Mouse (Mus musculus) stomach, postnatal 0 days (tissue): ENCODE data around the gene Samd4. TPM values are rescaled to one million over a fixed set of nuclear protein-coding genes. Genes with fewer than 3 reads are reported as not detected.
A peak's percentile ranks its signal among the peaks of the same experiment; 100 is the strongest.

Experiments
- ATAC-seq: fragments of 200-750 bp; cut with Nextera tagmentation; 2 replicates; pipeline ENCODE4 v1.8.0; 2017; ENCODE audit not compliant: low FRiP score, low TSS enrichment
- DNase-seq: peaks from one replicate; pipeline ENCODE4 v3.0.0-alpha.2; 2016; ENCODE audit warnings: low spot score
- H3K27ac ChIP-seq: fragments of 300-500 bp; sonication (generic); replicated peaks from 2 replicates; pipeline ENCODE4 v1.5.1; 2014; ENCODE audit warnings: mild to moderate bottlenecking, control low read depth
- H3K27me3 ChIP-seq: fragments of 300-500 bp; sonication (generic); 2 replicates; pipeline ENCODE4 v1.6.1; 2014; ENCODE audit warnings: low read length; ENCODE audit not compliant: control insufficient read depth, insufficient read depth
- H3K36me3 ChIP-seq: fragments of 300-500 bp; sonication (generic); 2 replicates; pipeline ENCODE4 v1.6.1; 2014; ENCODE audit warnings: low read length, mixed read lengths; ENCODE audit not compliant: control insufficient read depth, insufficient read depth
- H3K4me1 ChIP-seq: fragments of 300-500 bp; sonication (generic); replicated peaks from 2 replicates; pipeline ENCODE4 v1.6.1; 2014; ENCODE audit warnings: antibody characterized with exemption; ENCODE audit not compliant: control insufficient read depth, insufficient read depth
- H3K4me2 ChIP-seq: fragments of 300-500 bp; sonication (generic); replicated peaks from 2 replicates; pipeline ENCODE4 v1.6.1; 2014; ENCODE audit warnings: low read depth, mild to moderate bottlenecking, control low read depth, moderate library complexity
- H3K4me3 ChIP-seq: fragments of 300-500 bp; sonication (generic); 2 replicates; pipeline ENCODE4 v1.5.1; 2014; ENCODE audit warnings: low read depth, low read length, control low read depth
- H3K9ac ChIP-seq: fragments of 300-500 bp; sonication (generic); 2 replicates; pipeline ENCODE4 v1.6.1; 2014; ENCODE audit warnings: mild to moderate bottlenecking, low read length, control low read depth, mixed read lengths
- H3K9me3 ChIP-seq: fragments of 300-500 bp; sonication (generic); 2 replicates; pipeline ENCODE4 v1.6.1; 2016; ENCODE audit warnings: low read length; ENCODE audit not compliant: control insufficient read depth
- CTCF ChIP-seq: IDR thresholded peaks from 2 replicates; pipeline ENCODE4 v1.5.1; 2016; ENCODE audit warnings: antibody characterized with exemption, low read depth, mild to moderate bottlenecking, moderate library complexity
- EP300 ChIP-seq: optimal IDR thresholded peaks from 2 replicates; pipeline ENCODE3; 2016; ENCODE audit warnings: antibody characterized with exemption
- WGBS: fragments of 180-500 bp; shearing (Covaris S2); extraction: QIAGEN DNeasy Blood & Tissue Kit; methylation state at CpG from one replicate; pipeline ENCODE4 v1.1.7; 2014; 5-methylcytosine and 5-hydroxymethylcytosine counted together
- polyA plus RNA-seq: library from polyadenylated mRNA; unstranded; fragments of >200 nt; fragmentation: Nextera tagmentation; extraction: Ambion mirVana; gene quantifications from 2 replicates; pipeline ENCODE4 v1.2.1, GENCODE M21; 2015

The Samd4 gene
- polyA plus RNA-seq, 1 experiment from 2014 or later: 4.1 TPM

- Histone ChIP-seq H3K27ac (peak overlapping the region; percentile 93), H3K4me3 (peak overlapping the region; percentile 67), H3K36me3 (no peaks in the 10 kb centered on the region), H3K9me3 (no peaks in the 10 kb centered on the region), H3K27me3 (no peaks in the 10 kb centered on the region), H3K4me2 (peak overlapping the region; percentile 97), H3K9ac (peak overlapping the region; percentile 74), H3K4me1 (0 out of 2 replicates have a peak, but pooled peaks cover 3% of the 10 kb centered on the region)
- 1% methylated on average over 27 of the region's 29 CpGs for WGBS
- TF ChIP-seq CTCF: no peak
- no peak for TF ChIP-seq EP300
- ATAC-seq (no peak), DNase-seq (peak; percentile 52)
Measured at GRCm38 (mm10) chr14:46883871-46884441, 1.3 kb downstream of the Samd4 start.

- under 1% methylated on average over 43 of the region's 52 CpGs for WGBS
- no peak for TF ChIP-seq EP300
- no peak for TF ChIP-seq CTCF
- H3K27ac ChIP-seq: peak overlapping the region; percentile 93
- H3K27me3 ChIP-seq: no peaks in the 10 kb centered on the region
- DNase-seq (peak; percentile 59), ATAC-seq (peak; percentile 21; the same call in 1 of the 2 replicates)
- peak overlapping the region; percentile 97 for H3K4me2 ChIP-seq
- H3K36me3 ChIP-seq: no peaks in the 10 kb centered on the region
- 0 out of 2 replicates have a peak, but pooled peaks cover 3% of the 10 kb centered on the region for H3K4me1 ChIP-seq
- H3K4me3 ChIP-seq: peak overlapping the region; percentile 67
- H3K9me3 ChIP-seq: no peaks in the 10 kb centered on the region
- peak overlapping the region; percentile 74 for H3K9ac ChIP-seq
Measured at GRCm38 (mm10) chr14:46884701-46885428, 2.2 kb downstream of the Samd4 start.

- Histone ChIP-seq H3K4me2 (peak overlapping the region; percentile 97), H3K27me3 (no peaks in the 10 kb centered on the region), H3K4me1 (0 out of 2 replicates have a peak, but pooled peaks cover 3% of the 10 kb centered on the region), H3K27ac (peak overlapping the region; percentile 93), H3K36me3 (no peaks in the 10 kb centered on the region), H3K9me3 (no peaks in the 10 kb centered on the region), H3K4me3 (peak overlapping the region; percentile 67), H3K9ac (peak overlapping the region; percentile 74)
- no peak for TF ChIP-seq EP300
- TF ChIP-seq CTCF: peak; percentile 29
- ATAC-seq (no peak), DNase-seq (no peak)
- 5% methylated on average over 7 of the region's 7 CpGs for WGBS
Measured at GRCm38 (mm10) chr14:46885429-46885755, 2.7 kb downstream of the Samd4 start.

GRCm38 (mm10) chr14:46885891-46886301 is 3.2 kb downstream of the Samd4 start:
- peak; percentile 61 for ATAC-seq
- Histone ChIP-seq H3K9ac (peak overlapping the region; percentile 74; the same call in 1 of the 2 replicates), H3K4me2 (peak overlapping the region; percentile 97), H3K27me3 (no peaks in the 10 kb centered on the region), H3K36me3 (no peaks in the 10 kb centered on the region), H3K4me3 (peak overlapping the region; percentile 67), H3K27ac (peak overlapping the region; percentile 93), H3K9me3 (no peaks in the 10 kb centered on the region), H3K4me1 (0 out of 2 replicates have a peak, but pooled peaks cover 3% of the 10 kb centered on the region)
- DNase-seq: peak; percentile 30
- WGBS: 23% methylated on average over 5 of the region's 5 CpGs
- no peak; the same call in 1 of the 2 replicates for TF ChIP-seq CTCF
- no peak for TF ChIP-seq EP300

GRCm38 (mm10) chr14:46889096-46889495 is 6.4 kb downstream of the Samd4 start:
- H3K4me2 ChIP-seq: no peak overlapping the region
- no peaks in the 10 kb centered on the region for H3K27me3 ChIP-seq
- no peak for ATAC-seq
- no peak for TF ChIP-seq CTCF
- no peak for TF ChIP-seq EP300
- DNase-seq: no peak
- H3K4me3 ChIP-seq: no peak overlapping the region
- 87% methylated on average over 4 of the region's 4 CpGs for WGBS
- H3K9ac ChIP-seq: no peak overlapping the region
- no peak overlapping the region for H3K27ac ChIP-seq
- H3K9me3 ChIP-seq: no peaks in the 10 kb centered on the region
- no peaks in the 10 kb centered on the region for H3K36me3 ChIP-seq
- H3K4me1 ChIP-seq: 0 out of 2 replicates have a peak, but pooled peaks cover 1% of the 10 kb centered on the region

- no peaks in the 10 kb centered on the region; the same call in 1 of the 2 replicates for H3K36me3 ChIP-seq
- no peak overlapping the region for H3K4me3 ChIP-seq
- DNase-seq (no peak), ATAC-seq (no peak)
- TF ChIP-seq CTCF: no peak
- TF ChIP-seq EP300: no peak
- 83% methylated on average over 10 of the region's 10 CpGs for WGBS
- no peaks in the 10 kb centered on the region for H3K4me1 ChIP-seq
- H3K27ac ChIP-seq: no peak overlapping the region
- H3K9me3 ChIP-seq: no peaks in the 10 kb centered on the region
- H3K9ac ChIP-seq: no peak overlapping the region
- H3K4me2 ChIP-seq: no peak overlapping the region
- no peaks in the 10 kb centered on the region for H3K27me3 ChIP-seq
Measured at GRCm38 (mm10) chr14:46893961-46894360, 11.3 kb downstream of the Samd4 start.
